Mouse (Mus musculus) embryonic facial prominence, embryonic 15.5 days (tissue): ENCODE measurements around the gene Barhl2. TPM values are rescaled to one million over a fixed set of nuclear protein-coding genes. Genes with fewer than 3 reads are reported as not detected.
A peak's percentile ranks its signal among the peaks of the same experiment; 100 is the strongest.

ENCODE experiments used
- ATAC-seq: fragments of 200-750 bp; cut with Nextera tagmentation; 2 replicates; pipeline ENCODE4 v1.8.0; 2017; ENCODE audit warnings: low read depth, moderate TSS enrichment; ENCODE audit not compliant: insufficient number of reproducible peaks, low FRiP score, low TSS enrichment
- H3K27ac ChIP-seq: fragments of 300-500 bp; sonication (generic); replicated peaks from 2 replicates; pipeline ENCODE4 v1.5.1; 2015; ENCODE audit warnings: mild to moderate bottlenecking, inconsistent platforms
- H3K27me3 ChIP-seq: fragments of 300-500 bp; sonication (generic); 2 replicates; pipeline ENCODE4 v1.6.1; 2015; ENCODE audit warnings: inconsistent platforms
- H3K36me3 ChIP-seq: fragments of 300-500 bp; sonication (generic); 2 replicates; pipeline ENCODE4 v1.6.1; 2015; ENCODE audit warnings: mild to moderate bottlenecking, inconsistent platforms
- H3K4me1 ChIP-seq: fragments of 300-500 bp; sonication (generic); 2 replicates; pipeline ENCODE4 v1.6.1; 2015; ENCODE audit warnings: inconsistent platforms
- H3K4me2 ChIP-seq: fragments of 300-500 bp; sonication (generic); replicated peaks from 2 replicates; pipeline ENCODE4 v1.6.1; 2015; ENCODE audit warnings: mild to moderate bottlenecking, inconsistent platforms
- H3K4me3 ChIP-seq: fragments of 300-500 bp; sonication (generic); replicated peaks from 2 replicates; pipeline ENCODE4 v1.5.1; 2015; ENCODE audit warnings: mild to moderate bottlenecking, inconsistent platforms
- H3K9ac ChIP-seq: fragments of 300-500 bp; sonication (generic); 2 replicates; pipeline ENCODE4 v1.6.1; 2015; ENCODE audit warnings: inconsistent platforms
- H3K9me3 ChIP-seq: fragments of 300-500 bp; sonication (generic); replicated peaks from 2 replicates; pipeline ENCODE4 v1.6.1; 2016; ENCODE audit warnings: inconsistent platforms
- WGBS: fragments of 180-500 bp; shearing (Covaris S2); methylation state at CpG from one replicate; pipeline ENCODE4 v1.1.7; 2015; 5-methylcytosine and 5-hydroxymethylcytosine counted together
- polyA plus RNA-seq: library from polyadenylated mRNA; unstranded; fragments of >200 nt; fragmentation: Nextera tagmentation; extraction: Ambion mirVana; gene quantifications from 2 replicates; pipeline ENCODE4 v1.2.1, GENCODE M21; 2015

The Barhl2 gene
- polyA plus RNA-seq, 1 experiment from 2014 or later = not detected

GRCm38 (mm10) chr5:106453886-106454321 lies 4.1 kb downstream of the Barhl2 start:
- H3K9ac ChIP-seq = no peak overlapping the region
- ATAC-seq = no peak
- H3K36me3 ChIP-seq = no peaks in the 10 kb centered on the region
- H3K27me3 ChIP-seq = peaks cover 91% of the 10 kb centered on the region
- H3K4me3 ChIP-seq = peak overlapping the region; percentile 21
- no peaks in the 10 kb centered on the region for H3K9me3 ChIP-seq
- peaks cover 33% of the 10 kb centered on the region for H3K4me1 ChIP-seq
- H3K4me2 ChIP-seq = peak overlapping the region; percentile 22; the same call in 1 of the 2 replicates
- under 1% methylated on average over 13 of the region's 13 CpGs for WGBS
- H3K27ac ChIP-seq = no peak overlapping the region

GRCm38 (mm10) chr5:106453181-106453885 lies 4.6 kb downstream of the Barhl2 start:
- WGBS = under 1% methylated on average over 42 of the region's 45 CpGs
- Histone ChIP-seq H3K4me3 (peak overlapping the region; percentile 21), H3K4me1 (peaks cover 27% of the 10 kb centered on the region), H3K36me3 (no peaks in the 10 kb centered on the region), H3K9ac (no peak overlapping the region), H3K4me2 (peak overlapping the region; percentile 22; the same call in 1 of the 2 replicates), H3K27ac (no peak overlapping the region), H3K27me3 (peaks cover 91% of the 10 kb centered on the region), H3K9me3 (no peaks in the 10 kb centered on the region)
- ATAC-seq = no peak

DNA sequence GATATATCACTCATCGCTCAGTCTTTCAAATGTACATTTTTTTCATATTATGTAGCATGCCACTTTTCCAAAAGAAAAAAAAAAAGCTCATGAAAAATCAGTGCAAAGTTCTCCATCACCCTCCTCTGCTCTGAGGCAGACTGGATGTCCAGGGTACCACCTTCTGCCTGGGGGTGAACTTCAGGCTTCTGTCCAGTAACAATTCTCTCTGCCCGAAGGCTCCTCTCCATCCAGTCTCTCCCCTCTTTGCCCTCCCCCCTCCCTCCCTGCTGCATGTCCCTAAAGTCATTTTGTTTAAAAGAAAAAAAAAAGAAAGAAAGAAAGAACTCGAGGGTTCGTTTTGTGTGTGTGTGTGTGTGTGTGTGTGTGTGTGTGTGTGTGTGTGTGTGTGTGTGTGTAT lies 5.3 kb downstream of the Barhl2 start:
- H3K9ac ChIP-seq = no peak overlapping the region
- no peak overlapping the region for H3K27ac ChIP-seq
- no peaks in the 10 kb centered on the region for H3K36me3 ChIP-seq
- H3K9me3 ChIP-seq = no peaks in the 10 kb centered on the region
- peaks cover 21% of the 10 kb centered on the region for H3K4me1 ChIP-seq
- 7% methylated on average over 4 of the region's 4 CpGs for WGBS
- no peak overlapping the region for H3K4me3 ChIP-seq
- no peak for ATAC-seq
- H3K4me2 ChIP-seq = no peak overlapping the region
- peaks cover 91% of the 10 kb centered on the region for H3K27me3 ChIP-seq

GRCm38 (mm10) chr5:106451681-106452440 lies 6.1 kb downstream of the Barhl2 start:
- H3K4me3 ChIP-seq = no peak overlapping the region
- under 1% methylated on average over 32 of the region's 32 CpGs for WGBS
- ATAC-seq = no peak

DNA sequence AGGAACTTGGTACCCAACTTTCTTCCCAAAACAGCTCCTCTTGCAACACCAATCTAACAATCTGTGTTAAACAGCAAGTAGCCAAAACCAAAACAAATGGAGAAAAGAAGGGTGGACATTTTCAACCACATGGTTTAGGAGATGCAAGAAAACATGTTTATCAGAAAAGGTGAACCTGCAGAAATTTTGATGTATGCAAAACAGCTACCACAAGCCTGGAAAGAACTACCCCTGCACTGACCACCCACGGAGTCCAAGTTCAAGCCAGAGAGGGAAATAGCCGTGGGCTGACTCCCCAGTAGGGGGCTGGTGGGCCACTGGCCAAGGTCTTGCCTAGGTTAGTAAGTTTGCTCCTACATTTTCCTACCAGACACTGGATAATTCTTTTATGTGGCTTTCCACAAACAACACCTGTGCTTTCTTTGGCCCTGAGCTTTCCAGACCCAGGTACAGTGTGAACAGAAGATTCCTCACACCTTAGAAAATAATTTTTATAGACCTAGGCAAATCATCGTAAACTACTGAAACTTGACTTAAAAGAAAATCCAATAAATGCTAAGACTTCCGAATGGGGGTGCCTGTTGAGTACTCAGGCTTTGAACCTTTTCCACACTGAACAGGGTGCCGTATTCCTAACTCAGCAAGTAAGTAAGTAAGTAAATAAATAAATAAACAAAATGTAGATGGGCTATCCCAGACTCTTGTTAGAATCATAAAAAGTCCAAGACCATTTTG lies 7.4 kb downstream of the Barhl2 start:
- Histone ChIP-seq H3K4me1 (peaks cover 14% of the 10 kb centered on the region), H3K27ac (no peak overlapping the region), H3K27me3 (peaks cover 95% of the 10 kb centered on the region), H3K36me3 (no peaks in the 10 kb centered on the region), H3K9ac (no peak overlapping the region), H3K4me3 (no peak overlapping the region), H3K4me2 (no peak overlapping the region), H3K9me3 (no peaks in the 10 kb centered on the region)
- ATAC-seq = no peak
- WGBS = 10% methylated on average over 5 of the region's 5 CpGs

More at GRCm38 (mm10) chr5:106451681-106452440, 6.1 kb downstream of the Barhl2 start:
- Histone ChIP-seq H3K9me3 (no peaks in the 10 kb centered on the region), H3K4me1 (peaks cover 14% of the 10 kb centered on the region), H3K4me2 (no peak overlapping the region), H3K27me3 (peaks cover 91% of the 10 kb centered on the region), H3K9ac (no peak overlapping the region; the same call in 1 of the 2 replicates), H3K27ac (no peak overlapping the region), H3K36me3 (no peaks in the 10 kb centered on the region)

DNA sequence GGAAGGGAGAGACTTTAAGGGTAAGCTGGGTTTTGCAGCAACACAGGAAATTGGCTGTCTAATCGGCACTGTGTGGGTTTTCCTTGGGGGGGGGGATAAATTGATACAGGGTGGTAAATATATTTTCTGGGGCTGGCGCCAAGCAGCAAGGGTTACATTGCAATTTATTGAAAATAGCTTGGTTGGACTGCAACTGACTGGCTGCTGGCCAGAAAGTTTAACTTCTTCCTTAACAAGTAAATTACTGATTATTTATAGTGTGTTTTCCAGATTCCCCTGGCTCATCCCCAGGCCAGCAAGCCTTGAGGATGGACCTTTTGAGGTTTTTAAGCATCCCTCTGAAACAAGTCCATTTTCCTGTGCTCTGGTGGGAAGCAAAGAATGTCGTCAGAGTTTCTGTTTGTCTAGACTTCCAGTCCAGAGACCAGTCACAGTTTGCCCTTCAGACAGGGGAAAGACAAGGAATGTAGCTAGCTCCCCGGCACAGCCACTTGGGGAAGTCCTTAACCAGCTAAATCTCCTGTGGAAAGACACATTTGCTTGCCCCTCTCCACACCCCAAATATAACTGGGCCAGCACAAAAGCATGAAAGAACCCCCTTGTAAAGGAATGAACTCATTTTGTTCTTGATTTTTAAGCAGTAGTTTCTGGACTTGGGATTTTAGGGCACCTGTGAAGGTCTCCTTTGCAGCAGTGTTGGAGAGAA lies 8.1 kb downstream of the Barhl2 start:
- H3K4me1 ChIP-seq = peaks cover 14% of the 10 kb centered on the region
- no peak overlapping the region for H3K4me2 ChIP-seq
- no peak overlapping the region for H3K4me3 ChIP-seq
- no peaks in the 10 kb centered on the region for H3K9me3 ChIP-seq
- H3K27me3 ChIP-seq = peaks cover 95% of the 10 kb centered on the region
- H3K9ac ChIP-seq = no peak overlapping the region
- ATAC-seq = no peak
- H3K27ac ChIP-seq = no peak overlapping the region
- WGBS = 14% methylated on average over 4 of the region's 4 CpGs
- H3K36me3 ChIP-seq = no peaks in the 10 kb centered on the region

- no peak for ATAC-seq
- H3K4me2 ChIP-seq = no peak overlapping the region
- peaks cover 12% of the 10 kb centered on the region for H3K4me1 ChIP-seq
- no peak overlapping the region for H3K27ac ChIP-seq
- H3K4me3 ChIP-seq = no peak overlapping the region
- WGBS = 3% methylated on average over 6 of the region's 6 CpGs
- H3K36me3 ChIP-seq = no peaks in the 10 kb centered on the region
- H3K9ac ChIP-seq = no peak overlapping the region
- H3K9me3 ChIP-seq = no peaks in the 10 kb centered on the region
- H3K27me3 ChIP-seq = peaks cover 91% of the 10 kb centered on the region
Measured at GRCm38 (mm10) chr5:106448798-106449125, 9.2 kb downstream of the Barhl2 start.

DNA sequence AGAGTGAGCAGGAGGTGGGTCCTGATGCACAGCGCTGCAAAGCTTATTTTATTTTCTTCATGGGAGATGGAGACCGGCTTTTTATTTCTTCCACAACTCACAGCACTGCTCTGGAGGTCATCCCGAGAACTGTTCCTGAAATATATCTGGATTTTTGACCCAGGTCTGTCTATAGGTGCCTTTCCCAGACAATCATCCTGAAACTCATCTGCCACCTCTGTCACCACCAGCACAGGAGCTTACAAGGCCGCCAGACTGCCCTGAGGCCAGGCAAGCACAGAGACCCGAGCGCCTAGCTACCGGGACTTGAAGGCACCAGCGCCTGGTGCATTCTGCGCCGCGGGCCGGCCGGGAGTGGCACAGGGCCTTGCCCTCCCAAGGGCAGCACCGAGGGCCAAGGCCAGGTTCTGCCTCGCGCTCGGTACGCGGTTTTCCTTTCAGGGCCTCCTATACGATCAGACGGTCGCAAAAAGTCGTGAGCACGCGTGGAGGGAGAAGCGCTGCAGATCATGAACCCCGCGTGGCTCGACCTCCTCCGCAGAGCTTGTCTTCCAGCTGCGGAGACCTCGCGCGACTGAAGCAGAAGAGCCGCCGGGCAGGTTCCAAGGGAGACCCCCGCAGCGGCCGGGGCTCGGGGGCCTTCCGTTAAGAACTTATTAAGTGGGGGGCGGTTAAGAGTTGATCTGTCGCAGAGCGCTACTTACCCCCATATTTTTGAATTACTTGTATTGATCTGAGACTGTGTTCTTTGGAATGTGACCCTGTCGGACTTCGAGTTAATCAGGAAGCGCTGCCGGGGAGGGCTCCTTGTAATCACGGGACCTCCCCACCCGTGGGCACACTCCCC lies 9.8 kb downstream of the Barhl2 start:
- H3K4me3 ChIP-seq = no peak overlapping the region
- no peak for ATAC-seq
- H3K9ac ChIP-seq = no peak overlapping the region
- H3K36me3 ChIP-seq = no peaks in the 10 kb centered on the region
- no peak overlapping the region for H3K27ac ChIP-seq
- peaks cover 86% of the 10 kb centered on the region for H3K27me3 ChIP-seq
- no peak overlapping the region for H3K4me2 ChIP-seq
- peaks cover 6% of the 10 kb centered on the region; the same call in 1 of the 2 replicates for H3K4me1 ChIP-seq
- no peaks in the 10 kb centered on the region for H3K9me3 ChIP-seq
- WGBS = 3% methylated on average over 50 of the region's 50 CpGs

DNA sequence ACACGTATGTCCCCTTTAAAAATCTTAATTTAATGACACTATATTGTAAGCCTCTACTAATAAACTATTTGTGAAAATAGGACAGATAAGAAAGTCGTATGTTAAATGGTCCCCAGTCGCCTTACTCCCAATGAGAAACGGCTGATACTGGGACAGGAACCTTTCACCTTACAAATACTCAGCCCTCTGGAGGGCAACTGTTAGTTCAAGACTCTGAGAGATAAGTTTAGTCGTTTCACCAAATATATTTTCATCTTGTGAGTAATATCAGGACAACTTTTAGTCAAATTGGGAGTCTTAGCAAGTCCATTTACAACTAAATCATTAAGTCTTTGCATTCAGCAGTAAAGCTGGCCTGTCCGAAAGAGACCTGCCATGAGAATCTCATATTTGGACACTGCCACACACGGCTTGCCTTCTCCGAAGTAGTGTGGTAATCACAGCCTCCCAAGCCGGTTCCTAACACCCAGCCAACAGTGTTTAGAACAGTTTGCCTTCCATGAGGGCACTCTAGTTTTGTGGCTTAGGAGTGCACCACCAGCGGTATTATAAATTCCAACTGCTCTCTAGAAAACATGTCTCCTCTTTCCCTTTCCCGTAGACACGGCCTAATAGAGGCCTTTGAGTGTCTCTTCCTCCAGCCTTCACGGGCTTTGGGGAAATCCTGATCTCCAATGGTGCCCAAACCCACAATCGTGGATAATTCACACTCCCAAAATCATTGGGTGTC lies 10.7 kb downstream of the Barhl2 start:
- no peak overlapping the region for H3K4me3 ChIP-seq
- H3K27ac ChIP-seq = no peak overlapping the region
- H3K4me1 ChIP-seq = 0 out of 2 replicates have a peak, but pooled peaks cover 3% of the 10 kb centered on the region
- H3K4me2 ChIP-seq = no peak overlapping the region
- 27% methylated on average over 14 of the region's 14 CpGs for WGBS
- H3K9ac ChIP-seq = no peak overlapping the region
- H3K27me3 ChIP-seq = peaks cover 80% of the 10 kb centered on the region
- H3K36me3 ChIP-seq = no peaks in the 10 kb centered on the region
- H3K9me3 ChIP-seq = no peaks in the 10 kb centered on the region
- no peak for ATAC-seq

DNA sequence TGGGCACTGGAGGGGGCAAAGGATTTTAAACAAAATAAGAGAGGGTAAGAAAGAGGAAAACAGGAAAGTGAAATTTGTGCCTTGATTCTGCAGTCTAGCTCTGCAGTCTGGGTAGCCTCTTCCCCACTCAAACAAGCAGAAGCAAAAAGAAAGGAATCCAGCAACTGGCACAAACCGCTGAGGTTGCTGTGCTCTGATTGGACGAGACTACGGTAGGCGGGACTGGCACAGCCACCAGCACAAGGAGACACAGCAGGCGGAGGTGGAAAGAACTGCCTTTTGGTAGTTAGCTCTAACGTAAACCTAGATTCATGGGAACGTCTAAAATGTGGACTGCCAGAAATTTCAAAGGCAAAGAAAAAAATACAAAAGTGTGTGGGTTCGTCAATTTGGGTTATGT lies 11.4 kb downstream of the Barhl2 start:
- H3K9me3 ChIP-seq = no peaks in the 10 kb centered on the region
- no peak overlapping the region for H3K9ac ChIP-seq
- H3K36me3 ChIP-seq = no peaks in the 10 kb centered on the region
- no peak overlapping the region for H3K4me2 ChIP-seq
- no peaks in the 10 kb centered on the region for H3K4me1 ChIP-seq
- no peak overlapping the region for H3K27ac ChIP-seq
- 3% methylated on average over 8 of the region's 8 CpGs for WGBS
- H3K27me3 ChIP-seq = peaks cover 76% of the 10 kb centered on the region
- no peak for ATAC-seq
- H3K4me3 ChIP-seq = no peak overlapping the region
